Mouse (Mus musculus): ENCODE measurements at regions not wholly inside any gene's neighbourhood (a gene's known extent, or its start where the extent isn't known, plus 50 kb on each side); places are given as distances from the start of the nearest gene placed in this dataset.

DNA sequence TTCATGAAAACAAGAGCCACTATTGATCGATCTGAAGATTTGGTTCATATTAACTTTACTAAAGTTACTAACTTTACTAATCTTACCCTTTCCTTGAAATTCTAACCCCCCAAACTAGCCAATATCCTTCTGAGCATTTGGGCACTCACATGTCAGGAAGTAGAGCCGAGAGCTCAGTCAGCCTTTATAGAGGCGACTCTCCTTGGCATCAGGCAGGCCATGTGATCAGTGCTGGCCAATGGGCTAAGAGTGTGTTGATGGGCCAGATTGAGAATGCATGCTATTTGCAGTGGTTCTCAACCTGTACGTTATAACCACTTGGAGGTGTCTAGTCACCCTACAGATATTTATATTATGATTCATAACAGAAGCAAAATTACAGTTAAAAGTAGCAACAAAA is 69.6 kb upstream of the Slc35b4 start:
- DNase-seq (ENCODE audit: low spot score): no peak

DNA sequence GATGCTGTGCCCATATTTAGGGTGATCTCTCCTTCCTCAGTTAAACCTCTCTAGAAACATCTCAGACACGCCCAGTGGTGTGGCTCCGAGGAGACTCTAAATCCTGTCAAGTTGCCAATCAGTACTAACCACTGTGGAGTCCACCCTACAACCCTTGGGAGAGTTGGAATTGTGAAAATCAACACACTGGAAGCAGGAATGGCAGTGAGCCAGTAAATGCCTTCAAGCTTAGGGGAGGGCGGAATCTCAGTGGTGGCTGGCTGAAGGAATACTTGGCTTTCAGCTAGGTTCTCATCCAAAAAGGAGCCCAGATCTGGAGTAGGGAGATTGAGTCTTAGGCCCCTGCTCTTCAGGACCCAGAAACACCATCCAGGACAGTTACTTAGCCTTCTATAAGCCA is 66.1 kb upstream of the Slc35b4 start:
- DNase-seq (ENCODE audit: low spot score): no peak

DNA sequence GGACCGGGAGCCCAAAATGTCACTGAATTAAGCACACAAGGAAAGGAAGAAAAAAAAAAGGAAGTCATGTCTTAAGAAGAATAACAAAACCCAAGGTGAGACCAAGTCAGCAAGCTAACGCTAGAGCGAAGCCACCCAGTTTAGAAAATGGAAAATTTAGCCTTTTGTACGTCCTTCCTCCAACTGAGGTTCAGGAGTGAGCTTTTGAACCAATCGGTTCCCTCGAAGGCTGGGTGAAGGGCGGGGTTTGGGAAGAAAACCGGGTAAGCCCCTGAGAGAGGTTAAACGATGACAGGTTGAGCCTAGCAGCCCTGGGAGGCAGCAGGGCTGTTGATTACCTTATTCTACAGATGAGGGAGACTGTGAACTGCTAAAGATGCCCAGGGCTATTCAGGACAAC is 65.6 kb upstream of the Slc35b4 start:
- no peak for DNase-seq (ENCODE audit: low spot score)

DNA sequence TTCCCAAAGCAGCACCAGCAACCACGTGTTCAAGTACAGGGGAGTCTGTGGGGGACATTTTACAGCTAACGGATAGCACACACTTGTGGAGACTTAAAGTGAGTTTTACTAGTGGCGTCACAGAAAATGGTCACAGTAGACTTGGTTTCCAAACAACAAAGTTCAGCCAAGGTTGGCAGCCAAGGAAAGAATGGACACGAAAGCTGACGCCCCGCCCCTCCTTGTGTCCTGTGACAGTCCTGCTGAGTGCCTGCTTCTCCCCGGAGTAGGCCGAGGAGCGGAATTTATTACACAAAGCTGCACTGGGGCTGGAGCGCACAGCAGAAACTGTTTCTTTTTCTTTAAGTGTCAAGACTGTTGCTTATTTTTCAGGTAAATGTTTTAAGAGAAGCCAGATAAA is 58.2 kb upstream of the Slc35b4 start:
- DNase-seq (ENCODE audit: low spot score): no peak

DNA sequence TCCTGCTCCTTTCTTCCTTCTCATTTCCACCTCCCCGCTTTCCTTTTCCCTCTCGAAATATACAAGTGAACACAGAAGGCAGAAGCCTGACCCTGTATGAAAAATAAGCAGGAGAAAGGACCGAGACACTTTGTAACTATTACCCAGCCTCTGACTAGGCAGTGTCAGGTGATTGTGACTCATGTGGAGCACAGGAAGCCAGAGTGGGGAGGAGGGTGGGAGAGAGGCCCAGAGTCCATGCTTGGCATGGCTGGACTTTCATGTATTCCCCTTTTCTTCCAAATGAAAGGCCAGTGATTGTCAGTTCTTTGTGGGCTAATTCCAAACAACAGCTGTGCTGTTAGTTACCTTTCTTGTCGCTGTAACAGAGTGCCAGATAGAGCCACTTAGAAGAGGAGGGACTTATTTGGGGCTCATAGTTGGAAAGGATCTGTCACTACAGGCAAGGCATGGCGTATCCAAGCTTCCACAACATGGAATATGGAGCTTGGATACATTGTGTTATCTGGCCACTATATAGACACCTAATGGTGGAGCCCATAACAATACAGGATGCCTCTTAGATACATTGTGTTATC is 57.6 kb upstream of the Slc35b4 start:
- no peak for DNase-seq (ENCODE audit: low spot score)

DNA sequence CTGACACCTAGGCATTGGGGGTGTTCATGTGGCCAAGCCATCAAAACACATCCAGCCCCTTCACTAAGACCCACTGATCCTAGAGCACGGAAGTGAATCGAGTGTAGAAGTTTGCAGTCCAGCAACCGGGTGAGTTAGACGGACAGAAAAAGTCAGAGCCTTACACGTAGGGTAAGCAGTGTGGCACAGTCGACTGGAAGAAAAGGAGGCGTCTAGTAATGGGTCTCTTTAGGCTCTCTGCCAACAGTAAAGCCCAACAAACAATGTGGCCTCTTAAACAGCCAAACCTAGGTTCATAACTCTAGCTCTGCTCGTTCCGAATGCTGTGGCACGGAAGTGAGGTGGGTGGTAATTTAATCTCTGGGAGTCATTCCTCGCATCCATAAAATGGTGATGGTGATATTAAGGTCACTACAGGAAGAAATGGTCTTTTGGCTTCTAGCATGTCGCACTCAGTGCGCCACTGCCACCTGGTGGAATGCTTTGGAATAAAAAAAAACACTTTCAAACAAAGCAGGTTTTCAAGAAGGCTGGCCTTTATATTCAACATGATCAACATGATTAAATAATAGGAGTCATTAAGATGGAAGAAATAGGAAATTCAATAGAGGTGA is 54.0 kb upstream of the Slc35b4 start:
- peak; percentile 23 for DNase-seq (ENCODE audit: low spot score)

DNA sequence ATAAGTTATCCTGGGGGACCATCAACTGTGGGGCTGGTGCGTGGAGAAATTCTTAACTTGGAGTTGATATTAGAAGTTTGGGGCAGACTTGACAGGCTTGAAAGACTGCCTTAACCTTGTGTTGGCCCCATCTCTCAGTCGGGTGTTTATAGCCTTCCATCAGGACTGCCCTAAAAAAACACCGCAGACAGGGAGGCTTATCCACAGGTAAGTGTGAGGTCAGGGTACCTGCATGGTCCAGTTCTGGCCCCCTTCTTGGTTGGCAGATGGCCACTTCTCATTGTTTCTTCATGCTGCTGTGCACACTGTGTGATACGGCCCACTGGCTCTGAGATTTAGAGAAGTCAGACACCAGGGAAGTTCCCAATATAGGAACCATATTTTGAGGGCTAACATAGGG is 50.2 kb upstream of the Slc35b4 start:
- no peak for DNase-seq (ENCODE audit: low spot score)
